Mouse (Mus musculus) hindbrain, embryonic 14.5 days (tissue): ENCODE data around the gene Dda1. TPM values are rescaled to one million over a fixed set of nuclear protein-coding genes. Genes with fewer than 3 reads are reported as not detected.
A peak's percentile ranks its signal among the peaks of the same experiment; 100 is the strongest.

ENCODE experiments used
- ATAC-seq: fragments of 200-750 bp; cut with Nextera tagmentation; 2 replicates; pipeline ENCODE4 v1.8.0; 2017; ENCODE audit warnings: moderate number of reproducible peaks, mild to moderate bottlenecking, moderate TSS enrichment, moderate library complexity; ENCODE audit not compliant: low FRiP score
- DNase-seq: peaks from one replicate; pipeline ENCODE4 v3.0.0-alpha.2; 2015; ENCODE audit warnings: low spot score
- H3K27ac ChIP-seq: fragments of 300-500 bp; sonication (generic); 2 replicates; pipeline ENCODE4 v1.5.1; 2014; ENCODE audit warnings: mild to moderate bottlenecking, moderate library complexity
- H3K27me3 ChIP-seq: fragments of 300-500 bp; sonication (generic); 2 replicates; pipeline ENCODE4 v1.6.1; 2014; ENCODE audit warnings: mild to moderate bottlenecking, low read length, mixed read lengths; ENCODE audit not compliant: control insufficient read depth, insufficient read depth
- H3K36me3 ChIP-seq: fragments of 300-500 bp; sonication (generic); replicated peaks from 2 replicates; pipeline ENCODE4 v1.6.1; 2014; ENCODE audit not compliant: control insufficient read depth, insufficient read depth
- H3K4me1 ChIP-seq: fragments of 300-500 bp; sonication (generic); replicated peaks from 2 replicates; pipeline ENCODE4 v1.6.1; 2014; ENCODE audit warnings: antibody characterized with exemption, low read length, mixed read lengths; ENCODE audit not compliant: control insufficient read depth, insufficient read depth
- H3K4me2 ChIP-seq: fragments of 300-500 bp; sonication (generic); replicated peaks from 2 replicates; pipeline ENCODE4 v1.6.1; 2014; ENCODE audit warnings: mild to moderate bottlenecking, moderate library complexity
- H3K4me3 ChIP-seq: fragments of 300-500 bp; sonication (generic); replicated peaks from 2 replicates; pipeline ENCODE4 v1.5.1; 2014; ENCODE audit warnings: mild to moderate bottlenecking, low read length
- H3K9ac ChIP-seq: fragments of 300-500 bp; sonication (generic); 2 replicates; pipeline ENCODE4 v1.6.1; 2014
- H3K9me3 ChIP-seq: fragments of 300-500 bp; sonication (generic); 2 replicates; pipeline ENCODE4 v1.6.1; 2016; ENCODE audit warnings: low read length; ENCODE audit not compliant: control insufficient read depth
- WGBS: fragments of 180-500 bp; shearing (Covaris S2); extraction: QIAGEN DNeasy Blood & Tissue Kit; methylation state at CpG from one replicate; pipeline ENCODE4 v1.1.7; 2014; 5-methylcytosine and 5-hydroxymethylcytosine counted together
- polyA plus RNA-seq: library from polyadenylated mRNA; unstranded; fragments of >200 nt; fragmentation: Nextera tagmentation; extraction: Ambion mirVana; gene quantifications from 2 replicates; pipeline ENCODE4 v1.2.1, GENCODE M21; 2014

Gene Dda1
- polyA plus RNA-seq, 1 experiment from 2014 or later, result 218 TPM

DNA sequence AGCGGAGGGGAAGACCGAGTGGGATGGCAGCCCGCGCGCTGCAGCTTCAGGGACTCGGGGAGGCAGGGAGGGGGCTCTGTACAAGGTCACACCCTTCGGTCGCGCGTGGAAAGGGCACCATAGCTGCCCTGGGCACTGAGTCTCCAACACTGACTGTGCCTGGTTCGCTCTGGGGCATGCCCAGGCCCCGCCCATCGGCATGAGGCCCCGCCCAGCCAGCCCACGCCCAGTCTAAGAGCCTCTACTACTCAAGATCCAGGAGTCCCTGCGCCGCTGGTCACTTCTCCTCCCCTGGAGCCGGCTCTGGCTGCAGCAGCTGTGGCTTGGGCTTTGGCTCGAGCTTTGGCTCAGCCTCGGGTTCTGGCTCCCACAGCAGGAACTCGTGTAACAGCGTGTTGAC is 12.1 kb upstream of the Dda1 start:
- Histone ChIP-seq H3K9ac (no peak overlapping the region), H3K27ac (no peak overlapping the region), H3K4me2 (no peak overlapping the region), H3K36me3 (peaks cover 51% of the 10 kb centered on the region), H3K9me3 (no peaks in the 10 kb centered on the region), H3K4me1 (peaks cover 8% of the 10 kb centered on the region; the same call in 1 of the 2 replicates), H3K4me3 (no peak overlapping the region), H3K27me3 (no peaks in the 10 kb centered on the region)
- WGBS, result 44% methylated on average over 22 of the region's 22 CpGs
- no peak for DNase-seq
- no peak for ATAC-seq

GRCm38 (mm10) chr8:71457659-71458270 is 11.2 kb upstream of the Dda1 start:
- Histone ChIP-seq H3K9me3 (no peaks in the 10 kb centered on the region), H3K36me3 (peaks cover 51% of the 10 kb centered on the region), H3K27me3 (no peaks in the 10 kb centered on the region), H3K4me2 (no peak overlapping the region), H3K4me1 (peaks cover 16% of the 10 kb centered on the region), H3K27ac (no peak overlapping the region), H3K9ac (no peak overlapping the region), H3K4me3 (no peak overlapping the region)
- no peak for ATAC-seq
- no peak for DNase-seq
- 87% methylated on average over 20 of the region's 20 CpGs for WGBS

DNA sequence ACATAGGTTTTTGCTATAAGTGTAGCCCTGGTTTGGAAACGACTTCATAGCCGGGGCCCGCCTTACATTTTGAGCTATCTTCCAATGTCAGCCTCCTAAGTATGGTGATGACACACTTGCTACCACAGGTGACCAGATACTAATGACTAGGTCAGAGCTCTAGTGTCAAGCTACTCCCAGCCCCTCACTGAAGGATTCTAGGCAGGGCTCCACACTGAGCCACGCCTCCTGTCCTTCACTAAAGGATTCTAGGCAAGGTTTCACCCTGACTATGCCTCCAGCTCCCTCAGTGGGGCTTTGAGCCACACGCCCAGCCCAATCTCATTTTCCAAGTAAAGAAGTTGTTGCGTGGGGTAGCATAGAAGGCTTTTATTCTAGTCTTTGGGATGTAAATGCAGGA is 8.3 kb upstream of the Dda1 start:
- no peaks in the 10 kb centered on the region for H3K9me3 ChIP-seq
- H3K4me1 ChIP-seq, result peaks cover 24% of the 10 kb centered on the region
- no peak overlapping the region for H3K9ac ChIP-seq
- no peaks in the 10 kb centered on the region for H3K27me3 ChIP-seq
- WGBS, result 95% methylated on average over 6 of the region's 6 CpGs
- H3K4me2 ChIP-seq, result no peak overlapping the region
- H3K4me3 ChIP-seq, result no peak overlapping the region
- no peak overlapping the region for H3K27ac ChIP-seq
- no peak for ATAC-seq
- DNase-seq, result no peak
- H3K36me3 ChIP-seq, result peaks cover 51% of the 10 kb centered on the region

GRCm38 (mm10) chr8:71461152-71461840 is 7.7 kb upstream of the Dda1 start:
- H3K4me3 ChIP-seq, result no peak overlapping the region
- H3K9me3 ChIP-seq, result no peaks in the 10 kb centered on the region
- DNase-seq (no peak), ATAC-seq (no peak)
- no peak overlapping the region for H3K9ac ChIP-seq
- H3K27me3 ChIP-seq, result no peaks in the 10 kb centered on the region
- peaks cover 48% of the 10 kb centered on the region for H3K36me3 ChIP-seq
- H3K4me2 ChIP-seq, result peak overlapping the region; percentile 74; the same call in 1 of the 2 replicates
- no peak overlapping the region for H3K27ac ChIP-seq
- WGBS, result 82% methylated on average over 47 of the region's 47 CpGs
- H3K4me1 ChIP-seq, result peaks cover 24% of the 10 kb centered on the region

- peaks cover 24% of the 10 kb centered on the region for H3K4me1 ChIP-seq
These were observed 6.8 kb upstream of the Dda1 start for GRCm38 (mm10) chr8:71462191-71462590.

GRCm38 (mm10) chr8:71462786-71463185 is 6.2 kb upstream of the Dda1 start:
- ATAC-seq (no peak), DNase-seq (no peak)
- H3K9me3 ChIP-seq, result no peaks in the 10 kb centered on the region
- no peaks in the 10 kb centered on the region for H3K27me3 ChIP-seq
- H3K4me2 ChIP-seq, result peak overlapping the region; percentile 74
- peak overlapping the region; percentile 64 for H3K27ac ChIP-seq
- H3K36me3 ChIP-seq, result peaks cover 35% of the 10 kb centered on the region
- whole genome bisulfite sequencing, result 2% methylated on average over 16 of the region's 16 CpGs
- H3K4me3 ChIP-seq, result peak overlapping the region; percentile 54
- peak overlapping the region; percentile 78 for H3K9ac ChIP-seq
- peaks cover 24% of the 10 kb centered on the region for H3K4me1 ChIP-seq

More at GRCm38 (mm10) chr8:71462191-71462590, 6.8 kb upstream of the Dda1 start:
- peaks cover 39% of the 10 kb centered on the region for H3K36me3 ChIP-seq
- DNase-seq (no peak), ATAC-seq (no peak)
- no peaks in the 10 kb centered on the region for H3K9me3 ChIP-seq
- peak overlapping the region; percentile 54 for H3K4me3 ChIP-seq
- peak overlapping the region; percentile 74 for H3K4me2 ChIP-seq
- no peaks in the 10 kb centered on the region for H3K27me3 ChIP-seq
- no peak overlapping the region for H3K27ac ChIP-seq
- H3K9ac ChIP-seq, result peak overlapping the region; percentile 78
- 78% methylated on average over 4 of the region's 4 CpGs for WGBS

DNA sequence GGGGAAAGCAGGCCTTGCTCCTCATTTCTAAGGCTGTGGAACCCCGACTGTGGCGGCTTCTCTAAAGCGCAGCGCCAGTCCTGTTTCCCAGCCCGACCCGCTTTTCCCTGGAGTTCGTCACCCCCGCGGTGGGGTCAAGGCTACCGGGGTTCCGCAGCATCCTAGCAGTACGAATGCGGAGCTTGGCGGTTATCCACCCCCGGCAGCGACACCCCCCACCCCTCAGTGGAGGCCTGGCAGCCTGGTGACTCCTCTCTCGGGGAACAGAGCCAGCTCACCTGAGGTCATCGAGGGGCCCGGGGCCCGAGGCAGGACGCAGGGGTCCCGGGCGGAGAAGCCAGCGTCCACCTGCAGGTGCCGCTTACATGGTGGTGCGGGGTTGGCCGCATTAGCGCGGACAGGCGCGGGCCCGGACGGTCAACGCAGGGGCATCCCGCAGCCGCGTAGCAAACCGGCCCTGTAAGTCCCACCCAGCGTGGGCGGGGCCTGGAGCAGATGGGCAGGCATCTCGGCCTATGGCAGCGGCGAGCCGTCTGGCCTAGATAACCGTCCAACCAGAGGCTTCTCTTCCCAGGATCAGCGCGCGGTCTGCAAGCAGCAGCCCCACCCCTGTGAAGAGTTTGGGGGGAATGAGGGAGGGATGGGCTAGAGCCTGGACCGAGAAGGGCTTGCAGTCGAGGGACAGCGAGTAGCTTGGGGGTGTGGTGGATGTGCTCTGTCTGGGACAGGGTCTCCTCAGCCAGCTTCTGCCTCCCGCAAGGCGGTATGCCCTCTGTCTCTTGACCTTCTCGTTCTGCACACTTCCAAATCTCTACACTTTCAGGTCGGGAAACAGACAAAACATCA is 5.6 kb upstream of the Dda1 start, which contains the start of gene Abhd8:
Gene Abhd8 (minus strand): TSS at position 468 of the 846 bp plus-strand sequence.
- peak; percentile 84 for ATAC-seq

GRCm38 (mm10) chr8:71464513-71465500 is 4.2 kb upstream of the Dda1 start, which contains the start of gene Mrpl34:
Gene Mrpl34, plus strand, starts transcription at chr8:71464959.
- Histone ChIP-seq H3K9ac (peak within 1 kb of the TSS; percentile 78), H3K27ac (peak within 1 kb of the TSS; percentile 83), H3K9me3 (no peaks in the 10 kb centered on the region), H3K36me3 (peaks cover 15% of the 10 kb centered on the region), H3K4me2 (peak within 1 kb of the TSS; percentile 74), H3K4me1 (peaks cover 19% of the 10 kb centered on the region), H3K4me3 (peak within 1 kb of the TSS; percentile 54), H3K27me3 (no peaks in the 10 kb centered on the region)
- under 1% methylated on average over 59 of the region's 59 CpGs for WGBS
- ATAC-seq, result peak; percentile 73
- DNase-seq, result peak; percentile 100

More for the DNA sequence above, 5.6 kb upstream of the Dda1 start, which contains the start of gene Abhd8:
- Histone ChIP-seq H3K27ac (peak within 1 kb of the TSS; percentile 83), H3K4me2 (peak within 1 kb of the TSS; percentile 74), H3K36me3 (peaks cover 29% of the 10 kb centered on the region), H3K4me1 (peaks cover 24% of the 10 kb centered on the region), H3K27me3 (no peaks in the 10 kb centered on the region), H3K4me3 (peak within 1 kb of the TSS; percentile 54), H3K9ac (peak within 1 kb of the TSS; percentile 78), H3K9me3 (no peaks in the 10 kb centered on the region)
- peak; percentile 95 for DNase-seq
- under 1% methylated on average over 55 of the region's 55 CpGs for WGBS
